Mouse (Mus musculus): ENCODE results near the gene Ppp6r3. TPM values are rescaled to one million over a fixed set of nuclear protein-coding genes. Genes with fewer than 3 reads are reported as not detected.

Ppp6r3 gene
- total and polyA plus RNA-seq, 2 experiments from 2014 or later = 31.0 to 97.8 TPM

- H3K4me3 ChIP-seq (ENCODE audit: low read length) = no peak overlapping the region
- H3K27ac ChIP-seq = no peak overlapping the region
- no peaks in the 10 kb centered on the region for H3K9me3 ChIP-seq (ENCODE audit: low read length)
- H3K4me2 ChIP-seq (ENCODE audit: low read depth, low read length) = no peak overlapping the region
- H3K9ac ChIP-seq (replicated peaks; ENCODE audit: low read length) = no peak overlapping the region
- no peak for TF ChIP-seq CTCF (IDR thresholded peaks at IDR 0.05; ENCODE audit: low read depth)
- WGBS = 78% methylated on average over 7 of the region's 7 CpGs
- no peaks in the 10 kb centered on the region for H3K4me1 ChIP-seq (ENCODE audit: insufficient read depth, low read length)
- DNase-seq (ENCODE audit: low spot score) = no peak
- no peak for ATAC-seq
- no peaks in the 10 kb centered on the region for H3K36me3 ChIP-seq (ENCODE audit: insufficient read depth, low read length)
- H3K27me3 ChIP-seq (ENCODE audit: insufficient read depth, low read length) = no peaks in the 10 kb centered on the region
Measured at GRCm38 (mm10) chr19:3431066-3431465, 144.5 kb downstream of the Ppp6r3 start.

GRCm38 (mm10) chr19:3429156-3429816 is 146.3 kb downstream of the Ppp6r3 start:
- Histone ChIP-seq H3K9me3 (ENCODE audit: low read length) (no peaks in the 10 kb centered on the region), H3K9ac (replicated peaks; ENCODE audit: low read length) (no peak overlapping the region), H3K36me3 (ENCODE audit: insufficient read depth, low read length) (no peaks in the 10 kb centered on the region), H3K4me2 (ENCODE audit: low read depth, low read length) (no peak overlapping the region), H3K27ac (peak overlapping the region; percentile 51), H3K4me1 (ENCODE audit: insufficient read depth, low read length) (no peaks in the 10 kb centered on the region), H3K4me3 (ENCODE audit: low read length) (no peak overlapping the region), H3K27me3 (ENCODE audit: insufficient read depth, low read length) (no peaks in the 10 kb centered on the region)
- ATAC-seq (peak; percentile 60), DNase-seq (ENCODE audit: low spot score) (peak; percentile 58)
- TF ChIP-seq CTCF (IDR thresholded peaks at IDR 0.05; ENCODE audit: low read depth) = peak; percentile 52
- 34% methylated on average over 7 of the region's 7 CpGs for WGBS

- Histone ChIP-seq H3K27me3 (ENCODE audit: insufficient read depth, low read length) (no peaks in the 10 kb centered on the region), H3K27ac (0 out of 2 replicates have a peak overlapping the region, but pooled peaks have one; percentile 2), H3K4me1 (ENCODE audit: insufficient read depth, low read length) (no peaks in the 10 kb centered on the region), H3K9me3 (ENCODE audit: low read length) (no peaks in the 10 kb centered on the region), H3K4me3 (ENCODE audit: low read length) (no peak overlapping the region), H3K9ac (replicated peaks; ENCODE audit: low read length) (no peak overlapping the region), H3K4me2 (ENCODE audit: low read depth, low read length) (no peak overlapping the region), H3K36me3 (ENCODE audit: insufficient read depth, low read length) (no peaks in the 10 kb centered on the region)
- ATAC-seq (no peak), DNase-seq (ENCODE audit: low spot score) (peak; percentile 32)
- no peak for TF ChIP-seq CTCF (IDR thresholded peaks at IDR 0.05; ENCODE audit: low read depth)
- WGBS = 57% methylated on average over 15 of the region's 15 CpGs
Measured at GRCm38 (mm10) chr19:3428057-3428830, 147.3 kb downstream of the Ppp6r3 start.

GRCm38 (mm10) chr19:3424214-3424613 is 151.3 kb downstream of the Ppp6r3 start:
- no peak for ATAC-seq
- Histone ChIP-seq H3K4me2 (ENCODE audit: low read depth, low read length) (no peak overlapping the region), H3K9ac (replicated peaks; ENCODE audit: low read length) (no peak overlapping the region), H3K4me1 (ENCODE audit: insufficient read depth, low read length) (no peaks in the 10 kb centered on the region), H3K36me3 (ENCODE audit: insufficient read depth, low read length) (no peaks in the 10 kb centered on the region), H3K27ac (no peak overlapping the region), H3K9me3 (ENCODE audit: low read length) (no peaks in the 10 kb centered on the region), H3K27me3 (ENCODE audit: insufficient read depth, low read length) (no peaks in the 10 kb centered on the region), H3K4me3 (ENCODE audit: low read length) (no peak overlapping the region)
- TF ChIP-seq CTCF (IDR thresholded peaks at IDR 0.05; ENCODE audit: low read depth) = no peak
- WGBS = 86% methylated on average over 2 of the region's 2 CpGs
- DNase-seq (ENCODE audit: low spot score) = no peak

GRCm38 (mm10) chr19:3422981-3423380 is 152.6 kb downstream of the Ppp6r3 start:
- no peaks in the 10 kb centered on the region for H3K9me3 ChIP-seq (ENCODE audit: low read length)
- no peak for ATAC-seq

GRCm38 (mm10) chr19:3422488-3422887 is 153.1 kb downstream of the Ppp6r3 start:
- H3K27me3 ChIP-seq (ENCODE audit: insufficient read depth, low read length) = no peaks in the 10 kb centered on the region
- WGBS = 21% methylated on average over 6 of the region's 6 CpGs
- no peak overlapping the region for H3K27ac ChIP-seq
- no peak overlapping the region for H3K4me2 ChIP-seq (ENCODE audit: low read depth, low read length)
- ATAC-seq (no peak), DNase-seq (ENCODE audit: low spot score) (no peak)
- H3K9ac ChIP-seq (replicated peaks; ENCODE audit: low read length) = no peak overlapping the region
- no peaks in the 10 kb centered on the region for H3K4me1 ChIP-seq (ENCODE audit: insufficient read depth, low read length)
- TF ChIP-seq CTCF (IDR thresholded peaks at IDR 0.05; ENCODE audit: low read depth) = no peak
- no peak overlapping the region for H3K4me3 ChIP-seq (ENCODE audit: low read length)
- no peaks in the 10 kb centered on the region for H3K9me3 ChIP-seq (ENCODE audit: low read length)
- no peaks in the 10 kb centered on the region for H3K36me3 ChIP-seq (ENCODE audit: insufficient read depth, low read length)

More at GRCm38 (mm10) chr19:3422981-3423380, 152.6 kb downstream of the Ppp6r3 start:
- Histone ChIP-seq H3K4me1 (ENCODE audit: insufficient read depth, low read length) (no peaks in the 10 kb centered on the region), H3K4me3 (ENCODE audit: low read length) (no peak overlapping the region), H3K27ac (no peak overlapping the region), H3K4me2 (ENCODE audit: low read depth, low read length) (no peak overlapping the region), H3K9ac (replicated peaks; ENCODE audit: low read length) (no peak overlapping the region), H3K36me3 (ENCODE audit: insufficient read depth, low read length) (no peaks in the 10 kb centered on the region), H3K27me3 (ENCODE audit: insufficient read depth, low read length) (no peaks in the 10 kb centered on the region)
- no peak for TF ChIP-seq CTCF (IDR thresholded peaks at IDR 0.05; ENCODE audit: low read depth)
- WGBS = 56% methylated on average over 4 of the region's 4 CpGs
- DNase-seq (ENCODE audit: low spot score) = no peak

Measured in hindbrain, postnatal 0 days (tissue).